Mouse (Mus musculus): ENCODE data around the gene D5Ertd579e. TPM values are rescaled to one million over a fixed set of nuclear protein-coding genes. Genes with fewer than 3 reads are reported as not detected.

The D5Ertd579e gene
- polyA plus RNA-seq, 1 experiment = 8.6 TPM

GRCm38 (mm10) chr5:36574147-36574870 is 121.5 kb downstream of the D5Ertd579e start:
- Histone ChIP-seq H3K36me3 (ENCODE audit: control insufficient read depth, insufficient read depth) (no peaks in the 10 kb centered on the region), H3K79me2 (ENCODE audit: control insufficient read depth, insufficient read depth) (no peaks in the 10 kb centered on the region), H3ac (ENCODE audit: control insufficient read depth, insufficient read length, low read depth) (no peak overlapping the region), H3K4me3 (ENCODE audit: insufficient read depth, poor library complexity, severe bottlenecking) (no peak overlapping the region), H3K27me3 (ENCODE audit: control insufficient read depth, insufficient read depth, insufficient read length) (no peaks in the 10 kb centered on the region), H3K79me3 (ENCODE audit: low read depth) (no peaks in the 10 kb centered on the region)
- no peak for TF ChIP-seq FOSL1 (IDR thresholded peaks at IDR 0.05; ENCODE audit: insufficient read depth, low read length, poor library complexity, severe bottlenecking)
- TF ChIP-seq MAX (IDR thresholded peaks at IDR 0.05) = no peak
- no peak for TF ChIP-seq MYOD1 (IDR thresholded peaks at IDR 0.05; ENCODE audit: control insufficient read depth, insufficient read length, low read depth)
- TF ChIP-seq CEBPB (IDR thresholded peaks at IDR 0.05; ENCODE audit: low read depth) = no peak
- TF ChIP-seq MYOG (IDR thresholded peaks at IDR 0.05; ENCODE audit: control insufficient read depth, extremely low read depth, insufficient read length) = no peak
- no peak for TF ChIP-seq CTCF (IDR thresholded peaks at IDR 0.05; ENCODE audit: control insufficient read depth, insufficient read depth, insufficient read length)
- no peak for TF ChIP-seq USF1 (IDR thresholded peaks at IDR 0.05; ENCODE audit: low read depth)

GRCm38 (mm10) chr5:36573354-36573753 is 122.5 kb downstream of the D5Ertd579e start:
- TF ChIP-seq CEBPB (IDR thresholded peaks at IDR 0.05; ENCODE audit: low read depth) (no peak), USF1 (IDR thresholded peaks at IDR 0.05; ENCODE audit: low read depth) (no peak), MYOD1 (IDR thresholded peaks at IDR 0.05; ENCODE audit: control insufficient read depth, insufficient read length, low read depth) (no peak), CTCF (IDR thresholded peaks at IDR 0.05; ENCODE audit: control insufficient read depth, insufficient read depth, insufficient read length) (no peak), MYOG (IDR thresholded peaks at IDR 0.05; ENCODE audit: control insufficient read depth, extremely low read depth, insufficient read length) (no peak)
- H3K36me3 ChIP-seq (ENCODE audit: control insufficient read depth, insufficient read depth) = no peaks in the 10 kb centered on the region
- H3K27me3 ChIP-seq (ENCODE audit: control insufficient read depth, insufficient read depth, insufficient read length) = no peaks in the 10 kb centered on the region
- H3K79me2 ChIP-seq (ENCODE audit: control insufficient read depth, insufficient read depth) = no peaks in the 10 kb centered on the region
- H3K79me3 ChIP-seq (ENCODE audit: low read depth) = no peaks in the 10 kb centered on the region
- no peak overlapping the region for H3K4me3 ChIP-seq (ENCODE audit: insufficient read depth, poor library complexity, severe bottlenecking)
- no peak overlapping the region for H3ac ChIP-seq (ENCODE audit: control insufficient read depth, insufficient read length, low read depth)

GRCm38 (mm10) chr5:36571371-36571770 is 124.5 kb downstream of the D5Ertd579e start:
- TF ChIP-seq MYOG (IDR thresholded peaks at IDR 0.05; ENCODE audit: control insufficient read depth, extremely low read depth, insufficient read length) (no peak), FOSL1 (IDR thresholded peaks at IDR 0.05; ENCODE audit: insufficient read depth, low read length, poor library complexity, severe bottlenecking) (no peak), MYOD1 (IDR thresholded peaks at IDR 0.05; ENCODE audit: control insufficient read depth, insufficient read length, low read depth) (no peak), CEBPB (IDR thresholded peaks at IDR 0.05; ENCODE audit: low read depth) (no peak), USF1 (IDR thresholded peaks at IDR 0.05; ENCODE audit: low read depth) (no peak), MAX (IDR thresholded peaks at IDR 0.05) (no peak), CTCF (IDR thresholded peaks at IDR 0.05; ENCODE audit: control insufficient read depth, insufficient read depth, insufficient read length) (no peak)
- H3K79me3 ChIP-seq (ENCODE audit: low read depth) = no peaks in the 10 kb centered on the region
- H3K36me3 ChIP-seq (ENCODE audit: control insufficient read depth, insufficient read depth) = no peaks in the 10 kb centered on the region
- H3ac ChIP-seq (ENCODE audit: control insufficient read depth, insufficient read length, low read depth) = no peak overlapping the region
- H3K79me2 ChIP-seq (ENCODE audit: control insufficient read depth, insufficient read depth) = no peaks in the 10 kb centered on the region
- H3K4me3 ChIP-seq (ENCODE audit: insufficient read depth, poor library complexity, severe bottlenecking) = no peak overlapping the region
- H3K27me3 ChIP-seq (ENCODE audit: control insufficient read depth, insufficient read depth, insufficient read length) = no peaks in the 10 kb centered on the region

- no peaks in the 10 kb centered on the region for H3K36me3 ChIP-seq (ENCODE audit: control insufficient read depth, insufficient read depth)
- H3K79me3 ChIP-seq (ENCODE audit: low read depth) = no peaks in the 10 kb centered on the region
- H3ac ChIP-seq (ENCODE audit: control insufficient read depth, insufficient read length, low read depth) = no peak overlapping the region
- TF ChIP-seq FOSL1 (IDR thresholded peaks at IDR 0.05; ENCODE audit: insufficient read depth, low read length, poor library complexity, severe bottlenecking) = no peak
- TF ChIP-seq MAX (IDR thresholded peaks at IDR 0.05) = no peak
- no peak for TF ChIP-seq MYOG (IDR thresholded peaks at IDR 0.05; ENCODE audit: control insufficient read depth, extremely low read depth, insufficient read length)
- no peak for TF ChIP-seq CTCF (IDR thresholded peaks at IDR 0.05; ENCODE audit: control insufficient read depth, insufficient read depth, insufficient read length)
- TF ChIP-seq USF1 (IDR thresholded peaks at IDR 0.05; ENCODE audit: low read depth) = no peak
- no peak for TF ChIP-seq CEBPB (IDR thresholded peaks at IDR 0.05; ENCODE audit: low read depth)
- no peak for TF ChIP-seq MYOD1 (IDR thresholded peaks at IDR 0.05; ENCODE audit: control insufficient read depth, insufficient read length, low read depth)
- H3K4me3 ChIP-seq (ENCODE audit: insufficient read depth, poor library complexity, severe bottlenecking) = no peak overlapping the region
- no peaks in the 10 kb centered on the region for H3K27me3 ChIP-seq (ENCODE audit: control insufficient read depth, insufficient read depth, insufficient read length)
- no peaks in the 10 kb centered on the region for H3K79me2 ChIP-seq (ENCODE audit: control insufficient read depth, insufficient read depth)
Observed at GRCm38 (mm10) chr5:36570546-36571245, 125.1 kb downstream of the D5Ertd579e start.

- Histone ChIP-seq H3ac (ENCODE audit: control insufficient read depth, insufficient read length, low read depth) (no peak overlapping the region), H3K27me3 (ENCODE audit: control insufficient read depth, insufficient read depth, insufficient read length) (no peaks in the 10 kb centered on the region), H3K36me3 (ENCODE audit: control insufficient read depth, insufficient read depth) (no peaks in the 10 kb centered on the region), H3K79me2 (ENCODE audit: control insufficient read depth, insufficient read depth) (no peaks in the 10 kb centered on the region), H3K79me3 (ENCODE audit: low read depth) (no peaks in the 10 kb centered on the region), H3K4me3 (ENCODE audit: insufficient read depth, poor library complexity, severe bottlenecking) (no peak overlapping the region)
- no peak for TF ChIP-seq CTCF (IDR thresholded peaks at IDR 0.05; ENCODE audit: control insufficient read depth, insufficient read depth, insufficient read length)
- TF ChIP-seq MYOG (IDR thresholded peaks at IDR 0.05; ENCODE audit: control insufficient read depth, extremely low read depth, insufficient read length) = no peak
- no peak for TF ChIP-seq USF1 (IDR thresholded peaks at IDR 0.05; ENCODE audit: low read depth)
Observed at GRCm38 (mm10) chr5:36570098-36570497, 125.7 kb downstream of the D5Ertd579e start.

All from C2C12 (cell line).